Mouse (Mus musculus) liver, adult (tissue): ENCODE results near the gene Tusc2.

Experiments
- GATA4 ChIP-seq: IDR thresholded peaks from 2 replicates; pipeline ENCODE4 v1.6.1; 2014; ENCODE audit warnings: mild to moderate bottlenecking, low read length; ENCODE audit not compliant: insufficient replicate concordance

Gene Tusc2

DNA sequence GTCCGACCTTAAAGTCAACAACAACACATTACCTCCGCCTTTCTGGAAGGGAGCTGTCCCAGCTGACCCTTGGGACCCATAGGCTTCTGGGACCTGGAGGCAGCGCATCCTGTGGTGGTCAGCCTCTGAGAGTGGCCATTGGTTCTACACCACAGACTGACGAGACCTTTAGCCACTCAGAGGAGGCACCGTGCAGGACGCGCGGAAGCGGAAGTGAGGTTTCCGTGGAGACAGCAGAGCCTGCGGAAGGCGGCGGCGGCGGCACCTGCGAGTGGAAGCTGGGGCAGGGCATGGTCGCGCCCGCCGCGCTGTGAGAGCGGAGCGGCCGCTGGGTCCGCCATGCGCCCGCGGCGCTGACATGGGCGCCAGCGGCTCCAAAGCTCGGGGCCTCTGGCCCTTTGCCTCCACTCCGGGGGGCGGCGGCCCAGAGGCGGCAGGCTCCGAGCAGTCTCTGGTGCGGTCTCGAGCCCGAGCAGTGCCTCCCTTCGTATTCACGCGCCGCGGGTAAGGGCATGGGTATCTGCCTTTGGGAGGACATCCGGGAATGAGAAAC is at the start of gene Tusc2:
Gene Tusc2, plus strand, starts transcription at position 227 of the 553 bp plus-strand sequence.
- TF ChIP-seq GATA4 = no peak

DNA sequence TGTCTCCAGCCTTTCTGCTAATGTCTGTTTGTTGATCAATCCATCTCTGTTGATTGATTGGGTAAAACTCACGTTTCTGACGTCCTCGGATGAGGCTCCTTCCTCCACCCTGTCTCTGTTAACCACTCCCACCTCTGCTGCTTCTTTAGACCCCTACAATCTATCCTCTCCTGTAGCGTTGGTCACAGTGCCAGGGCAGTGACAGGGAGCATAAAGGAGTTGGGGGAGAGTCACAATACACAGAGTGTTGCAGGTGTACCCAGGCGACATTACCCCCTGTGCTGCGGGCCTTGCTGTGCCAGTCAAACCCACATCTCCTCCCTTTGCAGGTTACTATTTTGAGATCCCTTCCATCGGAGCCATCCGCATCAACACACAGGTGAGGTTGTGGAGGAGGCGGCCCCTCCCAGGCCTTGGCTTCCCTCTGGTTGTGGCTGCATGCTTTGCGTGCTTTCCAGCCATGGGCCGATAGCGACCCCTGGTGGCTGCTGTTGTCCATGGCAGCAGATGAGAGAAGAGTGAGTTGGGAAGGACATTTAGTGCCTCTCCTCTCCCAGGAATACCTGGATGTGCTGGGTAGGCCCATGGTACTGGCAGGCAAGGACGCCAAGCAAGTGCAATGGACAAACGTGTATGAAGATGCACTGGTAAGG is 48.6 kb upstream of the Tusc2 start:
- TF ChIP-seq GATA4 = no peak

DNA sequence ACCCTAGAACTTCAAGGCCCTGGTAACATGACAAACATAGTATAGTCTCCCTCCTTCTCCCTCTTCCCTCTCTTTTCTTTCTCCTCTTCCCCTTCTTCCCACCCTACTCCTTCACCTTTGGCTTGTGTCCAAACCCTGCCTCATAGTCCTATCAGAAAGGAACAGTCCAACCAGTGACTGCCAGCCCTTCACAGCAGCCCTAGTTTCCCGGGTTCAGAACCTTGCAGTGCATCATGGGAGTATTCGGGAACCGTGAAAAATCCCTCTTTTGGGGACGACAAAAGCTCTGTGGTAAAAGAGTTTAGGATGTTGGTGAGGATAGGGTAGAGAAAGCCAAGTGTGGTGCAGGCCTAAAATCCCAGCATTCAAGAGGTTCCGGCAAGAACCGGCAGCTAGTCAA is 42.7 kb upstream of the Tusc2 start:
- TF ChIP-seq GATA4 = no peak

DNA sequence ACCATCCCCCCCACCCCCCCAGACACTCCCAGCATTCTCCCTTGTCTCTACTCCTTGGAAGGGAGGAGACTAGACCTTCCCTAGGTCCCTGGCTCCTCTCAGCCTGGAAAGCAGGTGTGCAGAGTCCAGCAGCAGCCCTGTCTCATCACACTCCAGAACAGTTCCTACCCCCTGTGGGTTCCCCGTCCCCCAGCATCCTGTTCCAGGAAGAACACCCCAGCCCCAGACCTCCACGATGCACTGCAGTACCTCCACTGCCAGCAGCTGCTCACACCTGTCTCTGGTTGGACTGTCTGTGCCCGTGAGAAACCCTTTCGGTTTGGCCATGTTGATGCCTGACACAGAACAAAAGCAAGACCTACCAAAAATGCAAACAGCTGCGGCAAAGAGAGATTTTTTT is 41.9 kb upstream of the Tusc2 start:
- TF ChIP-seq GATA4 = no peak

DNA sequence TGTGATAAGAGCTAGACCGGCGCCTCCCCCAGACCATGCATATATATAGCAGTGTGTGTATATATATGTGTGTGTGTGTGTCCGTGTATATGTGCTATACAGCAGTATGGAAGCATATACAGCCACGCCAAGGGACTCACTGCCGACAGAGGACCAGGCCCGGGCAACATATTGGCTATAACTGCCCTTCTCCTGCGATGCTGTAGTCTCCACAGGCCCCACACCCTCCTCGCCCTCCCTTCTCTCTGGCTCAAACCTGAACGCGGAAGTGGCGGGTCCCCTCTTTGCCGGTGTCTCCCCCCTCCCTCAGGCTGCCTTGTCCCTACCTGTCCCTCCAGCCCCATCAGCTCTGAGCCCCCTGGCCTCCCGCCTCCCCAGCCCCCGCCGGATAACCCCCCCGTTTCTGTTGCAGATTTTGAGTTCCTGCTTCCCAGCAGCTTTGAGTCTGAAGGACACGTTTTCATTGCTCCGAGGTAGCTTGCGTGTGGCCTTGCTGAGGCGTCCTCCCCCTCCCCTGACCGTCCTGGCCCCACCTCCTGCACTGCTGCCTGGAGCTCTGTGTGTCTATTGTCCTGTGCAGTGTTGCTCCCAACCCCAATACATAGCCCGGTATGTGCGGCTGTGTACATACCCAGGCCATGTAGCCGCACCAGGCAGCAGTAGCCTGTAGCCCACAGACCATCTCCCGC is 41.2 kb upstream of the Tusc2 start:
- no peak for TF ChIP-seq GATA4

DNA sequence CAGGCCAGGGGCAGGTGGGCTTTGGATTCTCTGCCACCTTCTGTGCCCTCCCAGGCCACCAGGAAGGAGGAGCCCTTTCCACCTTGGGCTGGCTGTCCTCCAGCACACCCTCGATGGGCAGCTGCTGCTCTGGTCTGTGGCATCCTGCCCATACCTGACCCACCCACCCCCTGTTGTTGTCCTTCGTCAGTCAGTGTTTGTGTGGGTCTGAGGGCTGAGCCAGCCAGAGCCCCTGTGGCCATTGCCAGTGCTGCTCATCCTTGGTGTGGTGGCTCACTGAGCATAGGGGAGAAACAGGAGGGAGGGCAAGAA is 40.7 kb upstream of the Tusc2 start:
- no peak for TF ChIP-seq GATA4

DNA sequence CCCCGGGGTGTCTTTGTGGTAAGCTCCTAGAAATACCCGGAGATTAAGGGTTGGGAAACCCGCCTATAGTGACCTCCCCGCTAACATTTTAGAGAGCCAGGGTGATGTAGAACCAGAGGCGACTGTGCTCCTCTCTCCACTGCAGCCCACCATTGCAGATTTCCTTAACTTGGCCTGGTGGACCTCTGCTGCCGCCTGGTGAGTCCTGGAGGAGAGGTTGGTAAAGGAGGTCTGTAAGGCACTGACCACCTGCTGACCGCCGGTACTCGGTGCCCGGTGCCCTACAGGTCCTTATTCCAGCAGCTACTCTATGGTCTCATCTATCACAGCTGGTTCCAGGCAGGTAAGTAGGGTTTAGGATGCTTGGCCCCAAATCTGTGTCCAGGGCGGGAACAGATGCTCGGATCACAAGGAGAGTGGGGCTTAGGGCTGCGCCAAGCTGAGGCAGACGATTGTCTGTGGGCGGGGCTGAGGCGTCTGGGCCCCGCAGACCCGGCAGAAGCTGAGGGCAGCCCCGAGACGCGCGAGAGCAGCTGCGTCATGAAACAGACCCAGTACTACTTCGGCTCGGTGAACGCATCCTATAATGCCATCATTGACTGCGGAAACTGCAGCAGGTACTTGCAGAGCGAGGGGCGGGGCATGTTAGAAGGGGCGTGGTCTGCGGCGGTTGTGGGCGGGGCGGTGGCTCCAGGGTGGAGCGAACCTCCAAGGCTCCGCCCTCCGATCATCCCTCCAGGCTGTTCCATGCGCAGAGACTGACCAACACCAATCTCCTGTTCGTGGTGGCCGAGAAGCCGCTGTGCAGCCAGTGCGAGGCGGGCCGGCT is 36.6 kb upstream of the Tusc2 start:
- TF ChIP-seq GATA4 = no peak

DNA sequence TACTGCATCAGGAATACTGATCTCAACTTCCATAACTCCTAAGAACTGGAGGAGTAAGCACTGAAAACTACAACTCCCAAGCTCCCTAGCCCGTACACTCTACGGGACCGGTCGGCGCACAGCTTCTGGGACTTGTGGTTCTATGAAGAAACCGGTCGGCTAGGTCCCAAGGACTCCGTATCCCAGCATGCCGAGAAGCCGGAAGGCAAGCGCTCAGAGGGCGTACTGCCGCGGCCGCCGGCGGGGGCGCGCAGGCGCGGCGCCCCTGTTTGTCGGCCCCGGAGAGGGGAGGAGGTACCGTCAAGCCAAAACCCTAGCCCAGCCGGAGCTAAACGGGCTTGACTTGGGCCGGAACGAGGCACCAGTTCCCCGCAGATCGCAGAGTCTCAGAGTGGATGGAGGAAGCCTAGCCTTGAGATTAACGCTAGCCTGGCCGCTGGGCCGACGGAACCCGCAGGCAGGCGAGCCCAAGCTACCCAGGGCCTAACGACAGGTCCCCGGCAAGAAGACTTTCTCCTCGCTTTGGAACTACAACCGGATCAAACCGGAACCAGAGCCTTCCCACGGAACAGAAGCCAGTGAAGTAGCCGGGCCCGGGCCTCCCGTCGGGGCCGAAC is 29.2 kb upstream of the Tusc2 start, which contains the start of gene Tmem115:
Gene Tmem115, plus strand, starts transcription at position 155 of the 617 bp plus-strand sequence.
- TF ChIP-seq GATA4 = peak; percentile 39; the same call in 1 of the 2 replicates

DNA sequence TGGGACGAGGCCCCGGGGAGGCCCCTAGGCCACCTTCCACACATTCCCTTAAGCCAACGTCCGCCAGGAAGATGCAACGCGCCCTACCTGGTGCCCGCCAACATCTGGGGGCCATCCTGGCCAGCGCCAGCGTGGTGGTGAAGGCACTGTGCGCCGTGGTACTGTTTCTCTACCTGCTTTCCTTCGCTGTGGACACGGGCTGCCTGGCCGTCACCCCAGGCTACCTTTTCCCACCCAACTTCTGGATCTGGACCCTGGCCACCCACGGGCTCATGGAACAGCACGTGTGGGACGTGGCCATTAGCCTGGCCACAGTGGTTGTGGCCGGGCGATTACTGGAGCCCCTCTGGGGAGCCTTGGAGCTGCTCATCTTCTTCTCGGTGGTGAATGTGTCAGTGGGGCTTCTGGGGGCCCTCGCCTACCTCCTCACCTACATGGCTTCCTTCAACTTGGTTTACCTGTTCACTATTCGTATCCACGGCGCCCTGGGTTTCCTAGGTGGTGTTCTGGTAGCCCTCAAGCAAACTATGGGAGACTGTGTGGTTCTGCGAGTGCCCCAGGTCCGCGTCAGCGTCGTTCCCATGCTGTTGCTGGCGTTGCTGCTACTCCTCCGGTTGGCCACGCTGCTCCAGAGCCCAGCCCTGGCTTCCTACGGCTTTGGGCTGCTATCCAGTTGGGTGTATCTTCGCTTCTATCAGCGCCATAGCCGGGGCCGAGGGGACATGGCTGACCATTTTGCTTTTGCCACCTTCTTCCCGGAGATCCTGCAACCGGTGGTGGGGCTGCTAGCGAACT is 28.4 kb upstream of the Tusc2 start:
- no peak for TF ChIP-seq GATA4

DNA sequence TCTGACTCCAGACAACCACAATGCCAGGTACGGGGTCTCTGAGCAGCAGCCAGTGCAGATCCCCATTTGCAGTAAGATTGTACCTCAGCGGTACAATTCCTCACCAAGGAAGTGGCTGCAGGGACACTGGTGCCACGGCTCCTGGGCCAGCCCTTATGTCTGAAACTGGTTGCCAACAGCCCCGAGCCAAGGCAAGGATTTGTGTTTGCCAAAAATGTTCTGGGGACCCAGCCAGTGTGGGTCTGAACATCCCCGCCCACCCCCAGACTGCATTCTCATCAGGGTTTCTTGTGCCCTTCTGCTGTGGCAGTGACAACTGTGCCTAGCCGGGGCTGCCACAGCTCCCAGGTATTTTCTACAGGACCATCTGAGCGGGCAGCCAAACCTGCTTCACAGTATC is 24.8 kb upstream of the Tusc2 start:
- TF ChIP-seq GATA4 = no peak

DNA sequence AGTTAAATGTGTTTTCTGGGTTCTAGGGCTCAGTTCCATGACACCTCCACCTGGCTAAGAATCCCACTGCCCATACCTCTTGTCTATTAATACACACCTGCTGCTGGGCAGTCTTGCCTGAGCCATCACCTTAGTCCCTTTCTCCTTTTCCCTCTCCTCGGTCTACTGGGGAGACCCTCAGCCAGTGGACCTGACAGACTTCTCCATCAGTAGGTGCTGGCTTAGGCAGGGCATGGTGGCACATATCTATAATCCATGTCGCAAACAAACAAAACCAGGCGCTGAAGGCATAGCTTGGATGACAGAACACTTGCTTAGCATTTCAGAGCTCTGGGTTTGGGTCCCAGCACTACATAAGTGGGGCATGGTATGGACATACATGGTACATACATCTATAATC is 24.3 kb upstream of the Tusc2 start:
- no peak for TF ChIP-seq GATA4

DNA sequence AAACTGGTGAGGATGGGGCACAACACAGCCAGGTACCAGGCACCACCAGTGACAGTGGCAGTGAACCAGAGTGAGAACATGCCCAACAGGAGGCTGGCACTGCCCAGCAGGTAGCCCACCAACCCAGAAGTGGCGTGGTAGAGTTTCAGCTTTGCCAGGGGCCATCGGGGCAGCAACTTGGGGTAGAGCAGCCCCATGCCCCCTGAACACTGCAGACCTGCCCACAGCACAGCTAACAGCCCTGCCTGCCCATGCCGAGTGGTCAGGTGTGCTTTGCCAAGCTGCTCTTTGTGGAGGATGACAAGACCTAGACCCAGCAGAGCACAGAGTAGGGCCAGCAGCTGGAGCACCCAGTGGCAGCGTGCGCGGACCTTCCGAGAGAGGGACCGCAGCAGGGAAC is 23.1 kb upstream of the Tusc2 start:
- no peak for TF ChIP-seq GATA4

DNA sequence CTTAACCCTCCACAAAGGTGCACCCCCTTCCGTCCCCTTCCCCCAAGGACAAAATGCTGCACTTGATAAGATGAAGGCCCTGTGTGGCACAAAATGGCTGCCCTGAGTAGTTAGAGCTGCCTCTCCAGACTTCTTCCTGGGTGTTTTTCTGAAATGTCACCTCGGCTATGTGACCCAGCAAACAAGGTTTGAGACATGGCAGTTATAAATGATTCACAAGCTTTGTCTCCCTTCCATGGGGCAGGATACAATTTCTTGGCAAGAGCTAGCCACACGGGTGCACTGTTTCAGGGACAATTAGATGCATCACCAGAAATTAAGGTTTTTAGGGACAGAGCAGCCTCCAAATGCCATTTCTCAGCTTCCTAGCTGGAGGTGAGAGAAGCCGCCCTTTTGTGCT is 22.6 kb upstream of the Tusc2 start:
- TF ChIP-seq GATA4 = no peak

DNA sequence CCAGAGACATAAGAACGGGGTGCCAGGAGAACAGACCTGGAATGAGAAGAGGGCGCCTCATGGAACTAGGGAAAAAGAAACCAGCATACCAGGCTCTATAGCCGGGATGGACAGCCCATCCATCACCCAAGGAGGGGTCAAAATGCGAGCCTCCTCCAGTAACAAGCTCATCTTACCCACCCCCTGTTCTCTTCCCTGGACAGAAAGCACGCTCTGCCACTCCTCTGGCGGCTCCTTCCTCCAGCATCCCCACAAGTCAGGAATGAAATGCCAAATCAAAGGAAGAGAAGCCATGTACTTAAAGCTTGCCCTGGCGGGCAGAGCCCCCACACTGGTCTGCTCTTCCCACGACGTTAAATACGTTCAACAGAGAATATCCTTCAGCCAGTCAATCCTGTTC is 22.1 kb upstream of the Tusc2 start:
- no peak for TF ChIP-seq GATA4
